Mouse (Mus musculus): ENCODE measurements at regions not wholly inside any gene's neighbourhood (a gene's known extent, or its start where the extent isn't known, plus 50 kb on each side); places are given as distances from the start of the nearest gene placed in this dataset.
"Not testable (repeated sequence)": the region's sequence is repeated elsewhere in the genome, so short reads cannot be mapped to it uniquely, and the experiment has no call there.

DNA sequence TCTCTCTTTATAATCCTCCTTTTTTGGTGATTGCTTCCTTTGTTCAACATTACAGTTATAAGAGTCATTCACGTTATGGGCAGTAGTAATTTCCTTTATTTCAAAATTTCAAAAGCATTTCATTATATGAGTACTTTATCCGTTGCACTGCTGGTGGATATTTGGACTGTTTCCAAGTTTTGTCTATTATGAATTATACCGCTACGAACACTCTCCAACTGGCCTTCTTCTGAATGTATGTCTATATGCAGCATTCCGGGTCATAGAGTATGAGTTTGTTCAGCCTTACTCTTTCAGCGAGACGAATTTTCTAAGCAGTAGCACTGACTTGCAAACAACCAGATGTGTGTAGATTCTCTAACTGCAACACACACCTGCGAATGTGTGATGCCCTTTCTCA, 57.8 kb downstream of the Dusp6 start:
- DNase-seq (ENCODE audit: low read depth) = no peak

DNA sequence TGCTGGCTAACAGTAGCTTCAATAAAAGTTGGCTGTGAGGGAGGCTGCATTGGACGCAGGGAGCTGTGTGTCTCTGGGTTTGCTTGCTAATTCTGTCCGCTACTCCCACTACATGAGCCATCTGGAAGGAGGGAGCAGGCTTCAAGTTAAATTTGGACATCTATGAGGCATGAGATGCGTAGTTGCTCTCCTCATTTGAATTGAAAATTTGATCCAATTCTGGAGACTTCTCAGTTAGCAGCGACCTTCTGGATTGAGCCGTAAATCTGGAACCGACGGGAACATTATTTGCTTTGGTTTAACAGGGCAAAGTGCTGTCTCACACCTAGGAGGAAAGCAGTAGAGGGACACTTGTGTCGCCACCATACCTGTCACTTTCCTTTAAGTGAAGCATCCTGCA, 60.3 kb downstream of the Dusp6 start:
- DNase-seq (ENCODE audit: low read depth) = no peak

DNA sequence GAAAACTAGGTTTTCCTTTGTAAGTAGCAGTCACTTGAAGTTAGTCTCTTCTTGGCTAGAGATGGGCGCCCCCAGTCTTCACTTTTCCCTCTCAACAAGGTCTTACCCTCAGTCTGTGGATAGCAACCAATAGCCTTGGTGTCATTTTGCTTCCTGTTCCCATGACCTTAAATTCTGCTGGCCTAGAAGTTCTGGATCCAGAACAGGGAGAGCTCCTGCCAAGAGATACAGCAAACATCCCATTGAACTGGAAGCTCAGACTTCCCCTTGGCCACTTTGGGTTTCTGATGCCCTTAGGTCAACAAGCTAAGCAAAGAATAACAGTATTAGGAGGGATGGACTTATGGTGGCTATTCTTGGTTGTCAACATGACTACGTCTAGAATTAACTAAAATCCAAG, 64.5 kb downstream of the Dusp6 start:
- no peak for DNase-seq (ENCODE audit: low read depth)

DNA sequence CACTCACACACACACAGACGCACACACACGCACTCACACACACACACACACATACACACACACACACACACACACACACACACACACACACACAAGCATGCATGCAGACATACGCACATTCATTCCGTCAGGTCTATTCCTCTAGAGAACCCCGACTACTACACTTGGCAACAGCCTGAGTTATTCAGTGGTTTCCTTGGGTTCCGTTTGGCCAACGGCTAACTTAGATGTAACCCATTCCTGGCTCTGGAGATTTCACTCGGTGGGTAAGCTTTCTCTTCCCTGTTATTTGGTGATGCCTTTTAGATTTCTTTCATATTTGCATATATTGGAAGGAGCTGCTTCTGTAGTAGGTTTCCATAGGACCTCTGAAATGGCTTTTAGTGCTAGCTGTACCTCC, 65.5 kb downstream of the Dusp6 start:
- DNase-seq (ENCODE audit: low read depth) = no peak

DNA sequence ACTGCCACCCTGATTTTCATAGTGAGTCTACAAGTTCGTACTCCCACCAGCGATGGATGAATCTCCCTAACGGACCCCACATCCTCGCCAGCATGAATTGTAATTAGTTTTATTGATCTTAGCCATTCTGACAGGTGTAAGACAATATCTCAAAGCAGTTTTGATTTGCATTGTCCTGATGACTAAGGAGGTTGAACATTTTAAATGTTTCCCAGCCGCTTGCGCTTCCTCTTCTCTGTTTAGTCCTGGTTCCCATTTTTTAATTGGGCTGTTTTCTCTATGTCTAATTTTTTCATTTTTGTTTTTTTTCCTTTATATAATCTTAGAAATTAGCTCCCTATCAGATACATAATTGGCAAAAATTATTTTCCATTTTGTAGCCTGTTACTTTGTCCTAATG, 66.4 kb downstream of the Dusp6 start:
- no peak for DNase-seq (ENCODE audit: low read depth)

DNA sequence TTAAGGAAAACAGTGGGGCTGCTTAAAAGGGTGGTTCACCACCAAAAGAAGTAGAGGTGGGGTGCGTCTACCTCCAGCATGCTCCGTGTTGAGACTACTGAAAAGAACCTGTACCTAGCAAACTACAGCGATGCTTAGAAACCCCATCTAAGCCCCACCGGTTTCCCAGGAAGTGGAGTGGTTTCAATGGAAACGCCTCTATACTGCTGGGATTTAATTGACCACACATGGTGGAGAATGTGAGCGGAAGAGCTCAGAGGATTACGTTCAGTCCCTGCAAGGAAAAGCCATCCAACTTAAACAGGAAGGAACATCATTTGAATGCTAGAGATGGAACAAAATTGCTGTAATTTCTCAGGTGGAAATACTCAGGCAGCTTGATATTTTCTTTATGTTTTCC, 67.5 kb downstream of the Dusp6 start:
- DNase-seq (ENCODE audit: low read depth) = no peak

DNA sequence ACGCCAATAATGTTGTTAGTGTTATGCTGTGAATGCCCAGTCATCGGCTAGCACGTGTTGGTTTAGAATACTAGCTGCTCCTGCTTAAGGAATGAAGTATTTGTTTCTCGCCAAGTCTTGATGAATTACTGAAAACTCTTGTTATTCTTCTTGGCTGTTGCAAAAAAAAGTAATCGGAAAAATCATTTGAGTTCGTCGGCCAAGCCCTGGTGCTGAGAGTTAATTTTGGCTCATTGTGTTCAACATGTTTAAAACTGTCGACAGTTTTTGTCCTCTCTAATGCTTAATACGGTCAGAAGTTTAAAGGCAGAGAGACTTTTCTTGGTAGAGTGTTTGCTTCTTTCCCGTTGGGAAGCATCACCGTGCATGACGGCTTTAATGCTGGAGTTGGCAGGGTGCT, 68.8 kb downstream of the Dusp6 start:
- no peak for DNase-seq (ENCODE audit: low read depth)

DNA sequence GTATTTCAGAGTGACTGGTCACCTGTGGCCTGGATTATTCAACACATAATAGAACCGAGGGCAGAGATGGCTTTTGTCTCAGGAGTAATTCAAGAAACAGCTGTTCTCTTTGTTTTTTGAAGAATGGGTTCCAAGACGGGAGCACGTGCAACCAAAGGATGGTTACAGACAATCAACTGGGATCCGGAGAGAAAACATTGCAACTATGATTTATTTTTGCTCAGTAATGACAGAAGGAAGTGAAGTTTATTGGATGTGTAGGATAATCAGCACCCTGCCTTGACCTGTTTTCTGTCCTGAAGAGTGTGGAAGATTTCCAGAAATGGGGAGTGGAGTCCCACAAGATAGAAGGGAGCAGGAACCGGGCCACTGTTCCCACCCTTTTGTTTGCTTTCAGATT, 70.8 kb downstream of the Dusp6 start:
- DNase-seq (ENCODE audit: low read depth) = no peak

DNA sequence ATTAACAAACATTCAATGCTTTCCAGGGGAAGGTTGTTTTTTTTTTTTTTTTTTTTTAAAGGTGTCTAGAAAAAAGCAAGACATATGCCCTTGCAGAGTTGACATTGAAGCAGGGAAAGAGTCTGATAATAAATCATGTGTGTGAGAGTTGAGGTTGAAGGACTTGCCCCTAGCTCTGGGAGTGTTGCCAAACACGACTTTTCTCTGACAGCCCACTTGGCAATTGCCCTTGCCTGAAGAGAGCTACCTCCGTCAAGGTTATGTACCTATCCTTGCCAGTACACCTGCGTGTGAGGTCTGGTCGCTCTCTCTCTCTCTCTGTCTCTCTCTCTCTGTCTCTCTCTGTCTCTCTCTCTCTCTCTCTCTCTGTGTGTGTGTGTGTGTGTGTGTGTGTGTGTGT, 73.1 kb downstream of the Dusp6 start:
- no peak for DNase-seq (ENCODE audit: low read depth)

DNA sequence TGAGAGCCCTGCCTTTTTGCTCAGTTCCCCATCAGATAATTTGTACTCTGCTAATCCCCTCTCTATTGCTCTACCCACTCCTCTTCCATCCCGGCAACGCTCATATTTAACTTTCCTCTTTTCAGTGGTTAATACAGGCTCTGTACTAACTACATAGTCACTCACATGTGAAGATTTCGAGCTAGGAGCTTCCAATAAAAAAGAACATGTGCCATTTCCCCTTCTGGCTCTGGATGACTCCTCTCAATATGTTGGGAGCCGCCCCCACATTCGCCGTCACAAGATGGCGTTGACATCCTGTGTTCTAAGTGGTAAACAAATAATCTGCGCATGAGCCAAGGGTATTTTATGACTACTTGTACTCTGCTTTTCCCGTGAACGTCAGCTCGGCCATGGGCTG, 75.8 kb downstream of the Dusp6 start:
- not testable (repeated sequence) for DNase-seq (ENCODE audit: low read depth)

DNA sequence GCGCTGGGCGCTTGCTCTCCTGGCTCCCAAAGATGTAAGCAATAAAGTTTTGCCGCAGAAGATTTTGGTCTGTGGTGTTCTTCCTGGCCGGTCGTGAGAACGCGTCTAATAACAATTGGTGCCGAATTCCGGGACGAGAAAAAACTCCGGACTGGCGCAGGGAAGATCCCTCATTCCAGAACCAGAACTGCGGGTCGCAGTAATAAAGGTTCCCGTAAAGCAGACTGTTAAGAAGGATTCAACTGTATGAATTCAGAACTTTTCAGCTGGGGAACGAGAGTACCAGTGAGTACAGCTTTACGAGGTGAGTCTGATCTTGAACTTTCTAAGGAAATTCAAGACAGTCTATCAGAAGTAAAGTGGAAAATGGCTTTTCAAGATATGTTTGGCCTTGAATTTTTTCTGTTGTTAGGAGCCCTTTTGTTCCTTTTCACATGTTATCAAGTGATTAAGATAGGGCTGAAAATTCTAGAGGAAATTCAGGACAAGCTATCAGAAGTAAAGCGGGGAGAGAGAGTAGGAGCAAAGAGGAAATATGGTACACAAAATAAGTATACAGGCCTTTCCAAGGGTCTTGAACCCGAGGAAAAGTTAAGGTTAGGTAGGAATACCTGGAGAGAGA, 76.4 kb downstream of the Dusp6 start:
- DNase-seq (ENCODE audit: low read depth) = not testable (repeated sequence)

DNA sequence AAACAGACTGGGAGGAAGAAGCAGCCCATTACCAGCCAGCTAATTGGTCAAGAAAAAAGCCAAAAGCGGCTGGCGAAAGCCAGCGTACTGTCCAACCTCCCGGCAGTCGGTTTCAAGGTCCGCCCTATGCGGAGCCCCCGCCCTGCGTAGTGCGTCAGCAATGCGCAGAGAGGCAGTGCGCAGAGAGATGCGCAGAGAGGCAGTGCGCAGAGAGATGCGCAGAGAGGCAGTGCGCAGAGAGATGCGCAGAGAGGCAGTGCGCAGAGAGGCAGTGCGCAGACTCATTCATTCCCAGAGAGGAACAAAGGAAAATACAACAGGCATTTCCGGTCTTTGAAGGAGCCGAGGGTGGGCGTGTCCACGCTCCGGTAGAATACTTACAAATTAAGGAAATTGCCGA, 77.0 kb downstream of the Dusp6 start:
- DNase-seq (ENCODE audit: low read depth) = not testable (repeated sequence)

DNA sequence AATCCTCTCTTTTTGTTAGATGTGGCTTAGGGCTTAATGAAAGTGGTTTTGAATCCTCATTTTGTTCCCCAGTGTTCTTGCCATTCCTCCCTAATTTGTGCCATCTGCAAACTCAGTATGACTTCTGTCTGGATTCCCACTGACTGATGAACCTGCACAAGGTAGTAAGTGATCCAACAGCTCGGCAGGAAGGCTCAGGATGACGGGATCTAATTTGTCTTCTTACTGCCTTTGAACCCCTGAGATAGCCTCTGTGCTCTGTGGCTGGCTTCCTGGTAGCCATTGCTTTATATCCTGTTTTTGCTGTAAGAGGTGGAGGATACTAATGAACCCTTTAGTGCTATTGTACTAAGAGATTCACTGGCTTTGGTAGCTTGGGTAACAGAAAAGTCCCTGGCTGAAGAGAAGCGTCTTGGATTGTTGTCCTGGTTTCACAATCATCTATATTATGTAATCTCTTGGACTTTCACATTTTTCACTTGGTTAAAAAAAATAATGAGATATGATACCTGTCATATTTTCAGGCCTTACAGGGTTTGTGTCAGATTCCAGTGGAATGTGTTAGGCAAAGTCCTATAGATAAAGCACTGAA, 86.2 kb downstream of the Dusp6 start:
- no peak for DNase-seq (ENCODE audit: low read depth)

DNA sequence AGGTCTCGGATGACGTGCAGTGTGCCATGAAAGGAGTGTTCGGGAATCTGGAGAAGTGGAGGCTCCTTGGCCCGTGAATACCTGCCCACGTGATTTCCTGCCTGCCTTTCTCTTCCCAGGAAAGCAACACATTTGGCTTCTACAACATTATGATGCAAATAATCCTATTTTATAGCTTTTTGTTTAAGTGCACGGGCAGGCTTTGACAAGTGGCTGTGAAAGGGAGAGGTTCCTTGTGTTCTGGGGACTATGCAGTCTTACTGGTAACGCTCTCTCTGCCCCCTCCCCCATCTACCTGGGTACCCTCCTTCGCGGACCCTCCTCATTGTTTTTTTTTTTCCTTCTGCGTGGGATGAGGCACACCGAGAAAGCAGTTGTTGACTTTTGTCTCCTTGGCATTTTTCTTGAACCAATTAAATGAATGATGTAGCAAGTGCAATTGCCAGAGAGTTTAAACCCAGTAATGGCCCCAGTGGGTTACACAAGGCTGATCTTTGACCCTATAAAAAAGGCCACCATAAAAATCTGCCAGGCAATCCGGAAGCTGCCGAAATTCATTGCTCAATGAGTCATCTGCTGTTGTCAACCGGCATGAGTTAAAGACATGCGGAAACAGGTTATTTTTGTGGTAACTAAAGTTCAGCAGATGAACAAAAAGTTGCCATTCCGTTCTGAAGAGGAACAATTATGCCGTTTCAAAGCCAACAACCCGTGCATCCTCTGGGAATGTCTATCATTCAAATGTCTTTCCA, 90.7 kb downstream of the Dusp6 start:
- peak; percentile 56 for DNase-seq (ENCODE audit: low read depth)

DNA sequence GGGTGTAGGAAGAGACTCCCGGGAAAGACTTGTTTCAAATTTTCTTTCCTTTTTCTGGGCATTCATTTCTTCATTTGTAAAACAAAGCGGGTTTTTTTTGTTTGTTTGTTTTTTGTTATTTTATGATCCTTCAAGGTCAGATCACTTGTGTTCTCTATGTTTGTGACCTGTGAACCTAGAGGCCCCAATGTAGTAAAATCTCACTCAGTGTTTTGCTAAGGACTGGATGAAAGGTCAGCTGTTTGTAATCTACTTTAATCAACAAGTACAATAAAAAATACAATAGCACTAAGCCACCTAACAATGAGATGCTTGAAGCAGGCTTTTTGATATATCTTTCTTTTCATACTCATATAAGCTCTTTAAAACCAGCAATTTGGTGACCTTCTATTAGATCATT, 91.3 kb downstream of the Dusp6 start:
- DNase-seq (ENCODE audit: low read depth) = no peak

DNA sequence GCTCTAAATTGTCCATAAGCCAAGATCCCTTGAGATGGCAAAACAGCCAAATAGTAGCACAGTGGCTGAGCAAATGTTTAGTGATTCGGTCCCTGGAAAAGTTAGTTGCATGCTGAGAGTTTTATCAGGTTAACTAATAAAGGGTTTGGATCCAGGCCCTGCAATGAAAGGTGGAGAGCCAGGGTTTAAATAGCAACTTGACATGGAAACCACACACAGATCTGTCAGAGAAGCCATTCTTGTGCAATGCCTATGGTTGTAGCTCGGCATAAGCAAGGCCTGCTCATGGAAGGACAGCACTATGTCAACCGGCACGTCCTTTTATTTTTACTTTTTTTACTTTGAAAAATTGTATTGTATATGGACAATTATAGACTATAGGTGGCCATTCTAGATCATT, 92.3 kb downstream of the Dusp6 start:
- DNase-seq (ENCODE audit: low read depth) = no peak

DNA sequence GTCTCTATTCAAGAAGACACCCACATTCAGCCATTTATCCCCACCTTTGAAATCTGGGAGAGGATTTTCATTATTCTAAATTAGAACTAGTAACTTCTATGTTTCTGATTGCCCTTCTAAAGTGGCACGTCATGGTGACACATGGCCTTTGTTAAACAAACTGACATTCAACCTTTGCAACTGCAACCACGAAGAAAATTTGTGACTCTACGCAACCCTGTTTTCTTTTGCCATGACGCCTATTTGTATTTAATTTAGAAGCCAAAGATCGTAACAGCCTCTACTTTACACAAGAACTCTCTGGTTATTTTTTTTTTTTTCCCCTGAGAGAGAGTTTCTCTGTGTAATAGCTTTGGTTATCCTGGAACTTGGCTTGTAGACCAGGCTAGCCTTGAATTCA, 93.2 kb downstream of the Dusp6 start:
- DNase-seq (ENCODE audit: low read depth) = no peak

DNA sequence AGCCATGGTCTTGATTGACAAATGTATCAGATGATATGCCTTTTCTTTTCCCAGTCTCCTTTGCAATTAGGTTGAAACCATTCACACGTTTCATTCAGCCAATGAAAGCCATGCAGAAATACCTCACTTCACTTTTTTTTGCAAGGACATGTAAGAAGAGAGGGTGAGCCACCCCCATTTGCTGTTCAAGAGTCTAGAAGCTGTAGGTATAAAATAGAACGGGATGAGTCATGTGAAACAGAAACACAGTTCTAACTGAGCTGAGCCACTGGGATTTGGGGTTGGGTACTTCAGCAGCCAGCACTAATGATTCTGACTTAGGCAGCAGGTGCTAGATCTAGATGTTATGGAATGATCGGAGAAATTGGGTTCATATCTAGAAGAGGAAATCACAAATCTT, 93.9 kb downstream of the Dusp6 start:
- DNase-seq (ENCODE audit: low read depth) = no peak

DNA sequence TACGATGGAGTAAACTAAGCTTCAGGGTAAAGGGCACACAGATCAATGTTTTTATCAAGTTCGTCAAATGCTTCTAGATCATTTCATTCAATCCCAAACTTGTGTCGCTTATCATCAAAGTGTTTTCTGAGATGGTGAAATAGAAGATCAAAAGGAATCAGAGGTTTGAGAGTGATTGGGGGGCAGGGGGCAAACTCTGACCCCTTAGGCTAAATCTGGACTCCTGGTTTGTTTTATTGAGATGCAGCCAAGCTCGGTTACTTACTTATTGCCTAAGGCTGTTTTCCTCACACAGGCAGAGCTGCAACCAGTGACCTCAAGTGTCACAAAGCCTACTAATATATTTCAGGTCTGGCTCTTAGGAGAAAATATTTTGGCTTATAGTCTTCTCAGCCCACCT, 94.3 kb downstream of the Dusp6 start:
- DNase-seq (ENCODE audit: low read depth) = no peak

DNA sequence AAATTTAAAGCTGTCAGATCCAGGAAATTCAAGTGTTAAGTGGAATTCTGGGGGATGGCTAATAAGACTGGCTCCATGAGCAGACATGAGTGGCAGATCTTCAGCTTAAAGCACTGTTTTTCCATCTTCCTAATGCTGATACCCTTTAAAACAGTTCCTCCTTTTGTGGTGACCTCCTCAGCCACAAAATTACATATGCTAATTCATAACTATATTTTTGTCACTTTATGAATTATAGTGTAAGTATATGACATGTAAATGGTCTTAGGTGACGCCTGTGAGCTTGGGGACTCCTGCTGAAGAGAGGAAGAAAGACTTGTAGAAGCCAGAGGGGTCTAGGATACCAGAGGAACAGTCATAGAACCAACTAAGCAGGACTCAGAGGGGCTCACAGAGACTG, 95.2 kb downstream of the Dusp6 start:
- DNase-seq (ENCODE audit: low read depth) = no peak

DNA sequence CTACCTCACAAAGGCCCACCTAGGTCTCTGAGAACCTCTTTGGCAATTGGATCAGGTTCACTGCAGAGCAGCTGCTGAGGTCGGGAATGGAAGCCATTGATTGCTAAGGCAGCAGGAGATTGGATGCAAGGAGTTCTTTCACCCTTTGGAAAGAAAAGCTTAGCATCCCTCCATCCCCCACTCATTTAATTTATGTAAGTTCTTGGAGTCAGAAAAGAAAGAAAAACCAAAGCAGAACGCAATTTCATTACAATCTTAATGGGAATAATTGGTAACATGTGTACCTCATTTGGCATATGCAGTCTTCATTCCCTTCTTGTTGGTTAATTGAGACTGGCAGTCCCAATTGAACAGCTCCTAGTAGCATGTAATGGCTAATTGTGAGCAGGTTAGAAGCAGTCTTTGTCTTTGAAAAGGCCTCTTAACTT, 96.4 kb downstream of the Dusp6 start:
- no peak for DNase-seq (ENCODE audit: low read depth)

DNA sequence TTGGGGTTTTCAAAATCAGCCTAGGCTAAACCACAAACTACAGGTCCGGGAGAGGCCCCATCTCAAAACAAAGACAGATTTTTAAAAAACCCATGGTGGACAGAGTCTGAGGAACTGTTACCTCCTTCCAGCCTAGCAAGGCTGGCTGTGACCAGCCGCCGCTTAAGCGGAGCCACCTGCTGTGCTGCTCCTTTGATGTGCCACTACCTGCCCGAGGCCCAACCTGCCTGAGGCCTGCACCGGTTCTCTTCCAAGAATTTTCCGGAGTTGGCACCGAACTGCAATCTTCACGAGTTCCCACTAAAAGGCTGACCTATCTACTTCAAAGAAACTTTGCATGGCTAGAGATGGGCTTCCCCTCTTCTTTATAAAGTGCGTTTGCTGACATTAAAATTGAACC, 97.6 kb downstream of the Dusp6 start:
- DNase-seq (ENCODE audit: low read depth) = not testable (repeated sequence)

DNA sequence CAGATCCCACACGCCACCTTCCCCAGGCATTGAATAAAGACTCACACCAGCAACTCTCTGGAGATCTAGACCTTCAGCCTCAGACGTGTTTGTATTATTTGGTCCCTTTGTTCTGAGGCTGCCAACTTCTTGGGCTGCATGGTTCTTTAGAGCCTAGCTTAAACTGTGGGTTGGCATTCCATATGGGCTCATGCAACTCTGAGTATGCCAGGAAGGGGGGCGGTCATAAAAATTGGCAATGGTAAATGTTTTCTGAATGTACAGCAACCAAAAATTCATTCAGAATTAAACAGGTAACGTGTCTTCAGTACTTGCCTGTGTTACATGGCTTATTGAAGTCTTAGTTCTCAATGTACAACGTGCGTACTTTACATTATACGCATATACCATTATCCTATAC, 103.1 kb downstream of the Dusp6 start:
- DNase-seq (ENCODE audit: low read depth) = no peak

DNA sequence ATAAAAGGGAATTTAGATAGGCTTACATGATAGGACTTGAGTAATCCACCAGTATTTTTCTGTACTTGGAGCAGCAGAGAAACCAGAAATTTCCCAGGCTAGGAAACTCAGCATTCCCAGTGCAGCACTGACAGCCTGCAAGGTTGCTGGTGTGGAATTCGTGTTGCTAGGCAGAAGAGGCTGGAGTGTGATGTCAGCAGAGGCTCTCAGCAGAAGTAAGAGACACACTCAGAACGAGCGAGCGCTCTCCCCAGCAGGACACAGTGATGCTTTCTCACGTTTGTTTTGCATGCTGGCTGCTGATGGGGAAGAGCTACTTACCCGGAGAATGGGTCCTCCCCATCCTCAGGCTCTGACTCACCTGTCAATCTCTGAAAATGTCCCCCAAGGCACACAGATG, 104.7 kb downstream of the Dusp6 start:
- DNase-seq (ENCODE audit: low read depth) = no peak
